Mouse (Mus musculus): ENCODE results near the gene Olfr77.

The Olfr77 gene

DNA sequence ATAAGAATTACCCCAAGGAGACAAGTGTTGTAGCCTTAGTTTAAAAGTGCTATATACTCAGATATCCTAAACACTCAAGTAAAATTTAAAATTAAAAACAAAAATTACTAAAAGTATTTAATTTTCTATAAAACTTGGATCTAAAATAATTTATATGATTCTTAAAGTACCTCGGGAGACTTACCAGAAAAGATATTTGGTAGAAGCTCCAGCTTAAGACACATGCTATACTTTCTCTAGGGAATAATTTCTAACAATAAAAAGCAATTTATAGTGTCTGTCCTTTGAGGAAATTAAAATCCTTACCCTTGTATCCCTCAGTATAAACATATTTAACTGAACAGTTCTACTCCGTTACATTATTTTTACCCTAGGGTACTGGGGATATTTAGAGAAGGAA lies at the start of gene Olfr77:
Gene Olfr77, plus strand, starts transcription at position 301 of the 400 bp plus-strand sequence.
- no peak for DNase-seq (ENCODE audit: low spot score)

DNA sequence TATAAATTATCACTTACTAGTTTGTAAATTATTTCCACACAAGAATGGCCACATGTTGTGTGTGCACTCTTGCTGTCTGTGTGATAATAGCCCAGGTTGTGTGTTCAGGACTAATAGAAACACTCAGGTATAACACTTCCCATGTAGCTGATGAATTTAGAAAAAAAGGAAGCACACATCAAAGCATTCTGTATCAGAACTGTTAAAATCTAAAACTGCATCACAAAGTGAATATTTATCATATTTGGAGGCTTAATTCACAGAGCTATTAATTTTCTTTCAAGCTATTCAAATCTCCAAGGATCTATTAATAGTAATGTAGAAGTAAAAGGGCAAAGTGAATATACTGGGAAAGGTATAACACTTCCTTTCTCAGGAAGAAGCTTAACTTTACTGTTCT lies 28.8 kb upstream of the Olfr77 start, which contains the start of gene Olfr862:
Gene Olfr862, minus strand, starts transcription at position 101 of the 400 bp plus-strand sequence.
- no peak for DNase-seq (ENCODE audit: low spot score)

DNA sequence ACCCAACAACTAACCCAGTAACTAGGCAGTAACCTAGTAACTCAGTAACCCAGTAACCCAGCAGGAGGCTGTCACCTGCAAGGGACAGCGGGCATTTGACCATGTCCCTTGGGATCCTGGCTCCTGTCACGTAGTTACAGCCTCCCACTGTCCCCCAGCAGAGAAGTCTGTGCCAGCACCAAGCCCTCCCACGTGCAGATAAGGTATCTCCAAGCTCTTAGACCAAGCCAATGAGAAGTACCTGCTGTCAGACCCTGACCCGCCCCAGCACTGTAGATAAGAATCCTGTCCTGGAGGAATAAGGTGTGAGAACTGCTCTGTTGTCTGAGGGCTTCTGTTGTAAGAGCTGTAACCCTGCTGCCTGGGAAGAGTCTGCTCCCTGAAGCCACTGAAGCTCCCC lies 5.5 kb upstream of the Olfr77 start:
- DNase-seq (ENCODE audit: low spot score), result no peak

Measured in ovary, adult 18-20 months (tissue).